Mouse (Mus musculus) B cell, adult 2 months (primary cell): ENCODE measurements around the gene Lrp4.

Experiments used
- DNase-seq, 2 experiments: peaks; one replicate each; pipeline ENCODE4 v3.0.0; 2022

The Lrp4 gene

GRCm38 (mm10) chr2:91492071-91492635 is 34.8 kb downstream of the Lrp4 start:
- no peak for DNase-seq

GRCm38 (mm10) chr2:91493981-91494380 is 36.7 kb downstream of the Lrp4 start:
- DNase-seq, result no peak

GRCm38 (mm10) chr2:91498093-91498719 is 40.9 kb downstream of the Lrp4 start:
- DNase-seq, result no peak

GRCm38 (mm10) chr2:91508076-91508475 is 50.8 kb downstream of the Lrp4 start:
- DNase-seq, result no peak

- no peak for DNase-seq
These were observed 59.9 kb downstream of the Lrp4 start for GRCm38 (mm10) chr2:91517186-91517585.

GRCm38 (mm10) chr2:91526294-91527146 is 69.2 kb downstream of the Lrp4 start, which contains the start of gene Ckap5:
Gene Ckap5 (plus strand): TSS chr2:91526762.
- peak; percentile 90 for DNase-seq

- DNase-seq, result no peak
These were observed 69.8 kb downstream of the Lrp4 start for GRCm38 (mm10) chr2:91527147-91527486.

GRCm38 (mm10) chr2:91537588-91538205 is 80.4 kb downstream of the Lrp4 start:
- peak; percentile 82 to 83 for DNase-seq
